Mouse (Mus musculus) CH12.LX (cell line): ENCODE measurements at regions not wholly inside any gene's neighbourhood (a gene's known extent, or its start where the extent isn't known, plus 50 kb on each side); places are given as distances from the start of the nearest gene placed in this dataset.

Experiments
- CTCF ChIP-seq, 2 experiments: IDR thresholded peaks in 1 of 2; conservative IDR thresholded peaks in 1 of 2; 2 replicates each; pipeline ENCODE4 v1.5.1; 2011 to 2012; ENCODE audit warnings: low read depth in 2 of 2, low read length in 2 of 2, improper control_type of control experiment in 1 of 2, inconsistent platforms in 1 of 2, mild to moderate bottlenecking in 1 of 2, moderate library complexity in 1 of 2
- E2F4 ChIP-seq: IDR thresholded peaks from 2 replicates; pipeline ENCODE4 v1.6.1; 2011; ENCODE audit warnings: low read depth, low read length, improper control_type of control experiment; ENCODE audit not compliant: insufficient replicate concordance
- EP300 ChIP-seq: IDR thresholded peaks from 2 replicates; pipeline ENCODE4 v1.6.1; 2011; ENCODE audit warnings: low read length, improper control_type of control experiment
- NELFE ChIP-seq: IDR thresholded peaks from 2 replicates; pipeline ENCODE4 v1.6.1; 2011; ENCODE audit warnings: low read depth, low read length, improper control_type of control experiment
- POLR2A ChIP-seq: IDR thresholded peaks from 2 replicates; pipeline ENCODE4 v1.6.1; 2011; ENCODE audit warnings: low read depth, mild to moderate bottlenecking, improper control_type of control experiment, low read length
- POLR2AphosphoS2 ChIP-seq: IDR thresholded peaks from 2 replicates; pipeline ENCODE4 v1.6.1; 2011; ENCODE audit warnings: low read depth, low read length, improper control_type of control experiment
- ZC3H11A ChIP-seq: IDR thresholded peaks from 2 replicates; pipeline ENCODE4 v1.6.1; 2012; ENCODE audit warnings: low read depth, mild to moderate bottlenecking, inconsistent platforms, low read length, improper control_type of control experiment

DNA sequence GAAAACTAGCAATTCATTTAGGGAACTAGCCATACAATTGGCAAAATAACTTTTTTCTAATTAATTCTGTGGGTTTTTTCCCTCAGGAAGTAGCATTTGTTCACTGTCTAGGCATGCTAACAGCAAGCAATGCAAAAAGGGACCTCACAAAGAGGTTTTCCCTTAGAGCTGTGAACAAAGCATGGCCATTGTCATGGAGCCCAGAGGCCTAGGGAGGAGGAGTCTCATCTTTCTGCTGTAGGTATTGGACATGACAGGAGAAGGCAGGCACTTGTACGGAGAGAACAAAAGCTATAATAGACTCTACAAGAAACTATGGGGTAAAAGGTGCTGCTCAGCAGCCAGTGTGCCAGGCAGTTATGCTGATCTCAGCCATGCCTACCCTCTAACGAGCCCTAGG, 666.8 kb upstream of the Igfbp3 start:
- TF ChIP-seq POLR2AphosphoS2 (no peak), E2F4 (no peak), ZC3H11A (no peak), NELFE (no peak), POLR2A (no peak), CTCF (conservative IDR thresholded peaks at IDR 0.05 in 1 of 2, IDR thresholded peaks at IDR 0.05 in 1 of 2; ENCODE audit: low read depth in 2 of 2, low read length in 2 of 2) (no peak), EP300 (no peak)
